Mouse (Mus musculus) heart, adult 2 months (tissue): ENCODE data around the gene Smg6.

ENCODE experiments used
- CTCF ChIP-seq: fragments of 200-600 bp; IDR thresholded peaks from 2 replicates; pipeline ENCODE4 v1.8.1; 2022; ENCODE audit warnings: antibody characterized with exemption, mild to moderate bottlenecking, moderate library complexity
- EP300 ChIP-seq: fragments of 200-500 bp; IDR thresholded peaks from 2 replicates; pipeline ENCODE4 v1.6.1; 2011; ENCODE audit warnings: low read depth, low read length, control low read depth; ENCODE audit not compliant: insufficient read depth

DNA sequence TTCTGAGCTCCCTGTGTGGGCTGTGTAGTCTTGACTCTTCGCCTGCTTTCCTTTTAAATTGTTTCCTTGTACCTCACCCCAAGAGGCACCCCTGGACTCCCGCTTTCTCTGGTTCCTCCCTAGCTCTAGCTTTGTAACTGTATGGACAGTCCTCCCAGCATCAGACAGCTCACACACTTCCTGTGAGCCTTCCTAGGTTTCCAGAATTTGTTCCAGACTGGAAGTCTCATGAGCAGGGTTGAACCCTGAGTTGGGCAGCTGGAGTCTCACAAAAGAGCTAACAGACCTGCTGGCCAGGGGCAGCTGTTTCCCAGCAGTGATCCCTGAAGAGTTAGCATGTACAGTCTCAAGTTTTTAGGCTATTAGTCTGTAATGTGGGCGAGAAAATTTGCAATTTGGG, 118.7 kb downstream of the Smg6 start:
- TF ChIP-seq CTCF (no peak), EP300 (no peak)
